Mouse (Mus musculus): Measurements from ENCODE around the gene Gm42878. TPM values are rescaled to one million over a fixed set of nuclear protein-coding genes. Genes with fewer than 3 reads are reported as not detected.

Gene Gm42878
- polyA plus RNA-seq (2016; fragmentation: Nextera tagmentation; extraction: Ambion mirVana): not detected in 2 replicates

GRCm38 (mm10) chr5:121544910-121545792 is at the start of gene Gm42878, which contains the start of gene Adam1a:
TSS of gene Gm42878 (minus strand) at chr5:121545482.
TSS of gene Adam1a (minus strand) at chr5:121545482.
- no peaks in the 10 kb centered on the region for H3K27me3 ChIP-seq (replicated peaks; ENCODE audit: low read depth, poor library complexity, severe bottlenecking)
- H3K4me3 ChIP-seq: peak within 1 kb of the TSS; percentile 92
- 3% methylated on average over 96 of the region's 97 CpGs for WGBS
- peak; percentile 61 for DNase-seq (ENCODE audit: low spot score)
- H3K36me3 ChIP-seq (replicated peaks): peaks cover 6% of the 10 kb centered on the region; the same call in 1 of the 2 replicates
- peak within 1 kb of the TSS; percentile 99 for H3K27ac ChIP-seq (replicated peaks)
- peaks cover 28% of the 10 kb centered on the region for H3K4me1 ChIP-seq
- H3K9me3 ChIP-seq: no peaks in the 10 kb centered on the region

GRCm38 (mm10) chr5:121594714-121595313 is 49.5 kb upstream of the Gm42878 start:
- peaks cover 50% of the 10 kb centered on the region for H3K4me1 ChIP-seq
- H3K4me3 ChIP-seq: peak overlapping the region; percentile 92; the same call in 1 of the 2 replicates
- H3K36me3 ChIP-seq (replicated peaks): no peaks in the 10 kb centered on the region
- no peaks in the 10 kb centered on the region; the same call in none of the 2 replicates for H3K27me3 ChIP-seq (replicated peaks; ENCODE audit: low read depth, poor library complexity, severe bottlenecking)
- no peaks in the 10 kb centered on the region for H3K9me3 ChIP-seq
- WGBS: 92% methylated on average over 6 of the region's 6 CpGs
- H3K27ac ChIP-seq (replicated peaks): 0 out of 2 replicates have a peak overlapping the region, but pooled peaks have one; percentile 86
- DNase-seq (ENCODE audit: low spot score): no peak

- peaks cover 3% of the 10 kb centered on the region; the same call in 1 of the 2 replicates for H3K36me3 ChIP-seq (replicated peaks)
- no peaks in the 10 kb centered on the region for H3K9me3 ChIP-seq
- whole genome bisulfite sequencing: 3% methylated on average over 47 of the region's 47 CpGs
- peaks cover 47% of the 10 kb centered on the region for H3K4me1 ChIP-seq
- H3K4me3 ChIP-seq: peak within 1 kb of the TSS; percentile 92
- peak within 1 kb of the TSS; percentile 86 for H3K27ac ChIP-seq (replicated peaks)
- no peaks in the 10 kb centered on the region; the same call in 1 of the 2 replicates for H3K27me3 ChIP-seq (replicated peaks; ENCODE audit: low read depth, poor library complexity, severe bottlenecking)
- DNase-seq (ENCODE audit: low spot score): peak; percentile 92
Observed at GRCm38 (mm10) chr5:121593451-121594401, 48.4 kb upstream of the Gm42878 start, which contains the start of gene Aldh2. TSS of gene Aldh2 (minus strand) at chr5:121593824.

GRCm38 (mm10) chr5:121592816-121593407 is 47.6 kb upstream of the Gm42878 start:
- H3K4me1 ChIP-seq: peaks cover 40% of the 10 kb centered on the region
- WGBS: 4% methylated on average over 33 of the region's 33 CpGs
- peak overlapping the region; percentile 92 for H3K4me3 ChIP-seq
- DNase-seq (ENCODE audit: low spot score): no peak
- H3K27me3 ChIP-seq (replicated peaks; ENCODE audit: low read depth, poor library complexity, severe bottlenecking): no peaks in the 10 kb centered on the region; the same call in 1 of the 2 replicates
- H3K36me3 ChIP-seq (replicated peaks): peaks cover 3% of the 10 kb centered on the region; the same call in 1 of the 2 replicates
- peak overlapping the region; percentile 86 for H3K27ac ChIP-seq (replicated peaks)
- H3K9me3 ChIP-seq: no peaks in the 10 kb centered on the region

GRCm38 (mm10) chr5:121592064-121592815 is 47.0 kb upstream of the Gm42878 start:
- no peaks in the 10 kb centered on the region; the same call in 1 of the 2 replicates for H3K27me3 ChIP-seq (replicated peaks; ENCODE audit: low read depth, poor library complexity, severe bottlenecking)
- no peak overlapping the region for H3K27ac ChIP-seq (replicated peaks)
- peaks cover 34% of the 10 kb centered on the region for H3K4me1 ChIP-seq
- DNase-seq (ENCODE audit: low spot score): no peak
- H3K9me3 ChIP-seq: no peaks in the 10 kb centered on the region
- peak overlapping the region; percentile 92 for H3K4me3 ChIP-seq
- H3K36me3 ChIP-seq (replicated peaks): peaks cover 3% of the 10 kb centered on the region; the same call in 1 of the 2 replicates
- 62% methylated on average over 11 of the region's 11 CpGs for WGBS

- no peak overlapping the region for H3K27ac ChIP-seq (replicated peaks)
- WGBS: 84% methylated on average over 11 of the region's 11 CpGs
- no peaks in the 10 kb centered on the region for H3K9me3 ChIP-seq
- no peak for DNase-seq (ENCODE audit: low spot score)
- H3K27me3 ChIP-seq (replicated peaks; ENCODE audit: low read depth, poor library complexity, severe bottlenecking): no peaks in the 10 kb centered on the region; the same call in 1 of the 2 replicates
- H3K36me3 ChIP-seq (replicated peaks): peaks cover 3% of the 10 kb centered on the region; the same call in 1 of the 2 replicates
- peaks cover 38% of the 10 kb centered on the region for H3K4me1 ChIP-seq
- peak overlapping the region; percentile 92; the same call in 1 of the 2 replicates for H3K4me3 ChIP-seq
Observed at GRCm38 (mm10) chr5:121591417-121592063, 46.3 kb upstream of the Gm42878 start.

- no peak for DNase-seq (ENCODE audit: low spot score)
- Histone ChIP-seq H3K4me1 (peaks cover 40% of the 10 kb centered on the region), H3K27me3 (replicated peaks; ENCODE audit: low read depth, poor library complexity, severe bottlenecking) (no peaks in the 10 kb centered on the region; the same call in 1 of the 2 replicates), H3K36me3 (replicated peaks) (peaks cover 3% of the 10 kb centered on the region; the same call in 1 of the 2 replicates), H3K9me3 (no peaks in the 10 kb centered on the region), H3K27ac (replicated peaks) (no peak overlapping the region), H3K4me3 (no peak overlapping the region)
- WGBS: 92% methylated on average over 6 of the region's 6 CpGs
Observed at GRCm38 (mm10) chr5:121589928-121590327, 44.6 kb upstream of the Gm42878 start.

- Histone ChIP-seq H3K4me3 (no peak overlapping the region), H3K36me3 (replicated peaks) (peaks cover 3% of the 10 kb centered on the region; the same call in 1 of the 2 replicates), H3K9me3 (no peaks in the 10 kb centered on the region), H3K27me3 (replicated peaks; ENCODE audit: low read depth, poor library complexity, severe bottlenecking) (no peaks in the 10 kb centered on the region; the same call in 1 of the 2 replicates), H3K27ac (replicated peaks) (no peak overlapping the region), H3K4me1 (peaks cover 21% of the 10 kb centered on the region)
- WGBS: 74% methylated on average over 6 of the region's 6 CpGs
- DNase-seq (ENCODE audit: low spot score): no peak
Observed at GRCm38 (mm10) chr5:121586400-121587039, 41.2 kb upstream of the Gm42878 start.

- 87% methylated on average over 5 of the region's 5 CpGs for WGBS
- H3K27me3 ChIP-seq (replicated peaks; ENCODE audit: low read depth, poor library complexity, severe bottlenecking): no peaks in the 10 kb centered on the region
- peaks cover 19% of the 10 kb centered on the region for H3K4me1 ChIP-seq
- no peak overlapping the region for H3K4me3 ChIP-seq
- peaks cover 7% of the 10 kb centered on the region for H3K36me3 ChIP-seq (replicated peaks)
- no peaks in the 10 kb centered on the region for H3K9me3 ChIP-seq
- H3K27ac ChIP-seq (replicated peaks): no peak overlapping the region
- DNase-seq (ENCODE audit: low spot score): no peak
Observed at GRCm38 (mm10) chr5:121585699-121586098, 40.4 kb upstream of the Gm42878 start.

GRCm38 (mm10) chr5:121585005-121585404 is 39.7 kb upstream of the Gm42878 start:
- no peak for DNase-seq (ENCODE audit: low spot score)
- no peaks in the 10 kb centered on the region for H3K27me3 ChIP-seq (replicated peaks; ENCODE audit: low read depth, poor library complexity, severe bottlenecking)
- H3K36me3 ChIP-seq (replicated peaks): peaks cover 14% of the 10 kb centered on the region
- no peak overlapping the region for H3K4me3 ChIP-seq
- 95% methylated on average over 10 of the region's 10 CpGs for WGBS
- no peaks in the 10 kb centered on the region for H3K9me3 ChIP-seq
- H3K4me1 ChIP-seq: peaks cover 19% of the 10 kb centered on the region
- no peak overlapping the region for H3K27ac ChIP-seq (replicated peaks)
